Mouse (Mus musculus) cerebellum, postnatal 4 days (tissue): ENCODE measurements around the gene Trmt2a.

Source experiments
- DNase-seq, 2 experiments: peaks; one replicate each; pipeline ENCODE4 v3.0.0; 2022; ENCODE audit warnings: low spot score in 2 of 2, mixed read lengths in 1 of 2

The Trmt2a gene

DNA sequence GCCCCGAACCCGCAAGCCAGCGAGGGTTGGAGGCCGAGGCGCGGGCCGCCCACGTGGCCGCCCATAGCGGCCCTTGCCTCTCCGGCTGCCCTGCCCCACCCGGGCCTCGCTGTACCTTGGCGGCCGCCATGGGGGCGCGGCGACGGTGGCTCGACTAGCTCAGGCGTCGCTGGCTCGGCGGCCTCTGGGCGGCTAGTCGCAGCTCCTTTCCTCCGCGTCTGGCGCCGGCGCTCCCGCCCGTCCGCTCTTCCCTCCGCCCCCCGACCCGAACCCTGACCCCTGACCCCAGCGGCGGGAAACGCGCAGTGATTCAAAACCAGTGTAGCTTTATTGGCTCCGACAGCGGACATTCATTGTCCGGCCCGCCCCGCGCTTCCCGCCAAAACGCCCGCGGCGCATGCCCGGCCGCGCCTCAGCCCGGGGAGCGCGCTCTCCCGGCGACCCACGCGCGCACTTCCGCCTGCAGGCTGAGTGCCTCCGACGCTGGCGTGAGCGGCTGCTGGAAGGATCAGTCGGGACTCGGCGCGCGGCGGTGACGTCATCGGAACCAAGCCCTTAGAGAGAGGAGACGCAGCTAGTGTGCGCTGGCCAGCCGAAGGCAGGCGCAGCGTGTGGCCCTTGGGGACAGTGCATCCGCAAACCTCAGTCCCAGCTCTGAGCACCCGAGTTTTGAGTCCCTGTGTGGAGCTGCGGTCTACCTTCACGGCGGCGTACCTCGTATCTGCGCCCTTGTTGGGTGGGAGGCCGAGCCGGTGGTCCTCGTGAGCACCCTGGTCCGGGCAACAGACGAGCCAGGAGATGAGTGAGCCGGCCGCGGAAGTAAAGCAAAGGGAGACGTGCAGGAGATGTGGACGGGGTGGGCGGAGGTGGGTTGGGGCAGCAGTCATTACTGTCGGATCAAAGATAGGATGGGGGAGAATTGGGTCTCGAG lies at the start of gene Trmt2a, which contains the start of gene Ranbp1:
Gene Trmt2a (plus strand): TSS at position 247 of the 931 bp plus-strand sequence.
Gene Ranbp1 (minus strand): TSS at position 300 of the 931 bp plus-strand sequence.
- DNase-seq, result peak; percentile 97 to 99

DNA sequence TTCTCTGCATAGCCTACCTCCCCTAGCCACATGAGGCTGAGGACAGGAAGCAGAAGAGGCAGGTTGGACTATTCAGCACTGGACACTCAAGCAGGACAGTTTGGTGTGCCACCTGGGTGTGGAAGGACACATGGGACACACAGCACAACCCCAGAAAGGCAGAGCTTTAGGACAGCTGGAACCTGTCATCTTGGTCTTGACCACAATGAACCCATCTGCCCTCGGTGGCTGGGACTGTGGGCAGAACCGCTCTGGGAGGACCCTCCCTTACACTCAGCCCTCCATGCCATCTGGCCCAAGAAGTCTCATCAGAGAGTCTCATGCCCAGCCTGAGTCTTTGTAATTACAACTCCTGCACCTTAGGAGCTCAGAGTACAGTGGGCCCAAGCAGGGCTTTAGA lies 48.4 kb upstream of the Trmt2a start:
- DNase-seq, result no peak

- no peak for DNase-seq
Observed at GRCm38 (mm10) chr16:18201620-18202019, 46.9 kb upstream of the Trmt2a start.

DNA sequence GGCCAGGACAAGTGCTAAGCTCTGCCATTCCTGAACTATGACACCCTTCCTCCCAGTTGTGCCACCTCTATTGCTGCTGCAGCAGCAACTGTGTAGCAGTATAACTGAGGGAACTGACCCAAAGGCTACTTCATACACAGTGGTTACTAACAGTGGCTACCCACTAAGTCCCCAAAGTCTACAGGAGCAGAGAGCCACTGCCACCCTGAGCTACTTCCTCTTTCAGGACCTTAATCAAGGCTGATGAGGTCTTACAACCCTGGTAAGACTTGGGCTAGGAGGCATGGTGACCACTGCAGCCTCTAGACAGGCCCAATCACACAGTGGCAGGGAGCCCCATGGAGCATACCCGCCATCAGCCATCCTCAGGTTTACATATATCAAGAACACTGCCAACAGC lies 46.4 kb upstream of the Trmt2a start:
- no peak for DNase-seq

GRCm38 (mm10) chr16:18203430-18204091 lies 44.9 kb upstream of the Trmt2a start:
- no peak for DNase-seq

DNA sequence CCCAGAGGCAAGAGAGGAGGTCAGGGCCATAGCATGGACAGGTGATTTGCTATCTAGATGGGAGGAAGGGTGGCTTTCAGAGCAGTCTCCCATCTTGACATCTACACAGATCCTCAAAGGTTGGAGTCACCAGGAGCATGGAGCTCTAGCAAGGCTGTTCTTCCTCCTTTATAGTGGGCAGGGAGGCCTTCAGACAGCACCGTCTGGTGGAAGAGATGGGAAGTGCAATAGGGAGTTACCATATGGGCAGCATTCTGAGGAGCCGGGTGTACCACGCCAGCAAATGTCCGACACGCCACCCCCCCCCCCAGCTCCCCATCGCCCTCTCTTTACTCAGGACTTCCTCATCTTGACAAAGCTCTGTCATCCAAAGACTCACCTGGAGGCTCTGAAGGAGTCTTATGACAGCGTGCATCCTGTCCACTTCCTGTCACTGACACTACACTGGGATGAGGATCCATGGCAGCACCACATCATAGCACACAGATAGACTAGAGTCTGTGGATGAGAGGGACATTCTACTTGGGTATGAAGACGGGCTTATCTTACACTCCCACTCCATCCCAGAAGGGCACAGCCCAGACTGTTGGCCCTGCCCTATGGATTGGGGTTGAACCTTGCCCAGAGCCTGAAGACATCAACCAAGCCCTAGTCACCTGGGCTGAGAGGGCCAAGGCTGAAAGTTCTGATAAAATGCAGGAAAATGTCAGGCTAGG lies 37.6 kb upstream of the Trmt2a start:
- DNase-seq, result peak in 1 of 2 experiments; percentile 86

- peak; percentile 96 to 99 for DNase-seq
Observed at GRCm38 (mm10) chr16:18211417-18212171, 36.9 kb upstream of the Trmt2a start.

GRCm38 (mm10) chr16:18213689-18214088 lies 34.8 kb upstream of the Trmt2a start:
- DNase-seq, result peak; percentile 59 to 82

GRCm38 (mm10) chr16:18214858-18215257 lies 33.6 kb upstream of the Trmt2a start:
- DNase-seq, result no peak

GRCm38 (mm10) chr16:18217579-18217978 lies 30.9 kb upstream of the Trmt2a start, which contains the start of gene Ccdc188:
Gene Ccdc188 (plus strand): TSS chr16:18217879.
- DNase-seq, result no peak

DNA sequence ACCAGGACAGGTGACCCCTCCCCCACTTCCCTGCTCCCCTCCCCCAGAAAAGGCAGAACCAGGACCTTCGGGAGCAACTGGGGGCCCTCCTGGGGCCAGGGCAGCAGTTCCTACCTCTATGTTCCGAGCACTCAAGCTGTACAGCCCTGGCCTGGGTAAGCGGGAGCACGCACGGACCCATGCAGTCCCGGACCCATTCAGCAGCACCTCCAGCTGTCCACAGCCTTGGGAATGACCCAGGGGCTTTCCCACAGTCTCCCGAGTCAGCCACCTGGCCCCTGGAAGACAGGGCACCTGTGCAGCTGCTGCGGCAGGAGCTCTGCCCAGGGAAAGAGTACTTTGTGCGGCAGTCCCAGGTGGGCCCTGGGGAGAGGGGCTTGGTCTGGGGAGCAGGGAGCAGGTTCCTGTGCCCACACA lies 29.9 kb upstream of the Trmt2a start:
- no peak for DNase-seq

- DNase-seq, result no peak
Observed at GRCm38 (mm10) chr16:18220001-18220400, 28.5 kb upstream of the Trmt2a start.

GRCm38 (mm10) chr16:18220856-18221542 lies 27.5 kb upstream of the Trmt2a start:
- no peak for DNase-seq

DNA sequence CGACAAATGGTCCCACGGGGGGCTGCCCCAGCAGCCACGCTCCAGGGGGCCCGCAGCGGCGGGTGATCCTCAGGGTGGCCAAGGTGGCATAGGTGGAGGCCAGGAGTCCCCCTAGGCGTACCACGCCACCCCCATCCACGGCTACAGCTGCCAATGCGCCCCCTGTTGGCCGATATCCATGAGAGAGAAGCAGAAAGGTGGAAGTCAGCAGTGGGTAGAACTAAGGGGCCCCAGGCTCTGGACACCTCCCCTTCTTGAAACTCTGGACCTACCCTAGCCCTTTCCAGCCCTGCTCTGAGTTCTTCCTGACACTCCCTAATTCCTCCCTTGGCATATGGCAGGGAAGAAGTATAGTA lies 27.0 kb upstream of the Trmt2a start:
- no peak for DNase-seq

DNA sequence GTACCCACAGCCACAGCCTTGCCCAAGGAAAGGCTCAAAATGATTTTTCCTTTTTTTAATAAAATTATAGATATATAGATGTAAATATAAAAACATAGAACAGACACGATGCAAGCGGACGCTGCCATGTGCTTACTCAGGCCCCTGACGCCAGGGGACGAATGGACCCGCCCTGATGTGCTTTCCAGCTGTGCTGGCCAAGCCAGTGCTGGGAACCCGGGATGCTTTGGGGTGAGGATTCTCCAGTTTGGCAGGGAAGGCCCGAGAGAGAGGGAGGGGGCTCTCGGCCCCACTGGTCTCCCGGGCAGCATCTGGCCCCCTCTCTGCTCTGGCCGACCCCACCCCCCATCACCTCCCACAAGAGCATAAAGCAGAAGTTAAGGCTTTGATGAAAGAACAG lies 26.3 kb upstream of the Trmt2a start:
- DNase-seq, result no peak

DNA sequence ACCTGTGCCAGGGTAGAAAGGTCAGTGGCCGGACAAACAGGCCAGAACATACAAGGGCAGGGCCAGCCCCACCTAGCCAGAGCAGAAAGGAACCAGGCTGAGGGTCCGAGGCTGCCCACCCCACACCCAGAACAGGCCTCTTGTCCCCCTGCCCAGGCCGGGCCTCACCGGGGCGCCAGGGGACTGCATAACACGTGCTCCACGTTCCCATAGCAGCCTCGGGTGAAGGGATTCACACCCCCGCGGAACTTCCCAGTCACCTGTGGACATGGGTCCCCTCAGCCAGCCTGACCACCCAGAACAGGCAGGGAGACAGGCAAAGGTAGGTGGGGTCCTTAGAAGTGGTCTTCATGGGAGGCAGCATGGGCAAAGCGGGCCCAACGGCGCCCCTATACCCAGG lies 21.3 kb upstream of the Trmt2a start:
- DNase-seq, result no peak

- no peak for DNase-seq
Observed at GRCm38 (mm10) chr16:18227897-18228422, 20.5 kb upstream of the Trmt2a start.

DNA sequence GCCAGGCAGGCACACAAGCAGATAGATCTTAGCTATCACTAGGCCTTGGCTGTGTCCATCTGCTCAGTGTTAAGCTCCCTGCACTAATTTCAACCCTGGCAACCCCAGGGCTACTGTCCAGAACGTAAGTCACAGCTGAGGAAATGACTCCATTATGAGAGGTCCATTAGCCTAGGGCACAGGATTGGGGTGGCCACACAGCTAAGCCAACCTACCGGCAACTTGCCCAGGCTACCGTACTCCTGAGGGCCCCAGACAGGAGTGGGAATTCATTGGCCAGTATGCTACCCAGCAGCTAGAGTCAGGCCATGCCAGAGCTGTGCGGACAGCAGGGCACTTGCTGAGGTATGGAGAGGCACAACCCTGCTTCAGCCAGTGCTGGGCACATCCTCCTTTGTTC lies 19.6 kb upstream of the Trmt2a start:
- DNase-seq, result no peak

DNA sequence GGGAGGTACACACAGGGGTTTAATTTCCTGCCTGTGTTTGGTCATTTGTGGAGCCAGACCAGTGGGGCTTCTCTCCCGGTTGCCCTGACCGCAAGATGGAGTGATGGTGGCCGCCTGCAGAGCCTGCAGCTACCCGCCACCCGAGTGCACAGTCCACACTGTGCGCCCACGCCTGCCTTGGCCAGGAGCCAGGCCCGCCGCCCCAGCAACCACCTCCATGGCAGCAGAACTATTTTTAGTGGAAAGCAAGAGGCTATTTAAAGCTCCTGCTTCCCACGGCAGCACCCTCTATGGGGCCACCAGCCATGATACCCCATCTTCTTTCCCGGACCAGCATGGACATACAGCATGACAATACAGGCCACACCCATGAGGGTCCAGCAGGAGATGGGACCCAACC lies 18.9 kb upstream of the Trmt2a start:
- DNase-seq, result no peak

DNA sequence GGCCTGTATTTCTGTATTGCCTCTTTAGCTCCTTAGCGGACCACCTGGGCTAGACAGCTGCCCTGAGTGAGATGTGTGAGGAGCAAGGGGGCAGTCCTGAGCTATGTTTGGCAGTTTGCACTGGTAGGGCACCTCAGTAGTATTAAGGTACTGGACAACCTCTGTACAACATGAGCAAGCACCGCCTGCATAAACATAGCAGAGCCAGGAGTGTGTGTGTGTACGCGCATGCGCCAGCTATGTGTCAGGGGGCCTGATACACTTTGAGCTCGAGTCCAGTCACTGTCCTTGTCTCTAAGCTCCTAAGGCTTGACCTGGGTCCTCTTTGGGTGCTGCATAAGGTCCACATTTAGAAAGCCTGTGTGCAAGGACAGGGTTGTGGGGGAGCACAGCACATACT lies 17.9 kb upstream of the Trmt2a start:
- no peak for DNase-seq

DNA sequence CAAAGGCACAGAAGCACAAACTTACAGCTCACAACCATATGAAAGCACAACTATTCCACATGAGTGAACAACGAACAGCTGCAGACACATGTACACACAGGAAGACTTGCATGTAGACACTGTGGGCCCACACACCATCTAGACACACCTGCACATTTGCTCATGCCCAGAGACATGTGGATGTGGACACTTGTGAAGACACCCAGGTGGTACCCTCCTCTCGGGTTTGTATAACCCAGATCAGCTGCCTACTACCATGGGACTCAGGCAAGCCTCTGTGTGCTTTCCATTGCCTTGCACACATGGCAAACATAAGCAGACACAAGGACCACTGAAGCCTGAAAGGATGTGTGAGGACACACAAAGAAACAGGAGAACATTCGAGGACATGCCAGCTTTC lies 17.4 kb upstream of the Trmt2a start:
- no peak for DNase-seq
